Mouse (Mus musculus) thymus, adult 2 months (tissue): Measurements from ENCODE around the gene Fgfr2.

Source experiments
- CTCF ChIP-seq: fragments of 200-500 bp; IDR thresholded peaks from 2 replicates; pipeline ENCODE4 v1.5.1; 2012; ENCODE audit warnings: mild to moderate bottlenecking, control low read depth, low read length, moderate library complexity, borderline replicate concordance; ENCODE audit not compliant: control insufficient read depth, poor library complexity, insufficient read depth; ENCODE audit errors: extremely low read depth
- POLR2A ChIP-seq: fragments of 200-500 bp; IDR thresholded peaks from 2 replicates; pipeline ENCODE4 v1.6.1; 2012; ENCODE audit warnings: mild to moderate bottlenecking, low read length, control low read depth, moderate library complexity; ENCODE audit not compliant: control insufficient read depth, poor library complexity, insufficient read depth; ENCODE audit errors: extremely low read depth

- TF ChIP-seq POLR2A: no peak
- no peak for TF ChIP-seq CTCF
Observed at GRCm38 (mm10) chr7:130219844-130220243, 2903.3 kb downstream of the Fgfr2 start.
